Mouse (Mus musculus): ENCODE results near the gene Zfp948.
A peak's percentile ranks its signal among the peaks of the same experiment; 100 is the strongest.

The Zfp948 gene

GRCm38 (mm10) chr17:21566728-21567349, at the start of gene Zfp948:
Zfp948 (plus strand) TSS chr17:21567008.
- DNase-seq (ENCODE audit: low spot score in 2 of 2) = peak; percentile 66 to 80

DNA sequence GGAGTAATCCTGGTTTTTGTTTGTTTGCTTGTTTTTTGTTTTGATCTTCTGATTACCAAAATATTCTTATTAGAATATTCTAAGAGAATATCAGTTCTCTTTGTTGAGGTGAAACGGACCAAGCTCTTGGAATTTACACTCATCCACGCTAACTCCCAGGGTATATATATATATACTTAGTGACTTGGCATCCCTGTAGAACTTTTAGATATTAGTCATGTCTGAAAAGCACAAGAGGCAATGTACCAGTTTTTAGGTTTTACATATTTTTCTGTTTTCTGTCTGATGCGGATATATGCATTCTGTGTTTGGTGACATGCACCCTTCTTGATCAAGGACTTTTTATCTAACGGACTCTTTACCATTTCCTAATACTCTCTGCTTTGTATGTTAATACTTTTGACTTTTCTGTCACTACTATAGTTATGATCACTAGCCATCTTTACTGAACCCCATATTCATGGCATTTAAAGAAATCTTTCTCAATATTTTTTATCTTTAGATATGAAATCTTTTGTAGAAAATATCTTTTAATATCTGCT, 49.6 kb upstream of the Zfp948 start:
- no peak for DNase-seq (ENCODE audit: low spot score in 2 of 2)

- DNase-seq (ENCODE audit: low spot score in 2 of 2) = no peak
Observed at GRCm38 (mm10) chr17:21526270-21526669, 40.5 kb upstream of the Zfp948 start.

DNA sequence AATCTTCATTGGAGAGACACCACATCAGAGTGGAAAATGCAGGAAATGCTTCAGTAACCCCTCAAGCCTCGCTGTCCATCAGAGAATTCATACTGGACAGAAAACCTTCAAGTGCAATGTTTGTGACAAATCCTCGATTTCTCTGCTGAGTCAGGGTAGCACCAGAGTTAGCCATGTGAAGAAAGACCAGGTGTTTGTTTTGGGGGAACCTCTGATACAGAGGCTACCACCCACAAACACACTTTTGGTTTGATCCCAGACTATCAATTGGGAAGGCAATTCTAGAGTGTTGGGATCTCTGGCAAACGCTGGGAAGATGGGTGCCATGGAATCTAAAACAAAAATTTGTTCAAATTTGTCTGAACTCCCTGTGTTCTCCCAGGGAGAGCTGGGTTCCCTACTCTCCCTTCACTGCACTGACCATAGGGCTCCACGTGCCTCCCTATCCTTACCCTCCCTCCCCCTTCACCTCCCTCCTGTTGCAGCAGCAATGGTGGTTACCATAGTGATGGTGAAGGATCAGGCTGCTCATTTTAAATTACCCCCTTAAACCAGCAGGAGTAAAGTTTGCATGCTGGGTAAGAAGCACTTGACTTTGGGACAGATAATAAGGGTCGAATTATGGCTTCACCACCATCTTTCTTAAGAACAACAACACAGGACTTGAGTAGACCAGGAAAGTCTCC, 36.0 kb upstream of the Zfp948 start:
- DNase-seq (ENCODE audit: low spot score in 2 of 2) = no peak

DNA sequence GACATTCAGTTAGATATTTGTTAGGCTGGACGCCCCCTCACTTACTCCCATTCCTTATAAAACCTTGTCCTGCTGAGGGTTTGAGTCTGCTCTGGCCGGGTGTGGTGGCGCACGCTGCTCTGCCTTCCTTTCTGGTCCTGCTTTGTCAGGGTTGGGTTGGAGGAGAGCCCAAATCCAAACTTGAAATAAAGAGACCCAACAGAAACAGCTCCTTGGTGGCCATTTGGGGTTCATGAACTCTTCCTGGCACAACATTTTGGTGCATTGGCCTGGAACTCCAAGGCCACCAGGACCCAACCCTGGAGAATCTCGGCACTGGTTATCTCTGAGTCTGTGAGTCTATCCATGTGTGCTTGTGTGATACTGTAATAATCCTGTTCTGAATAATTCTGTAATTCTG, 35.2 kb upstream of the Zfp948 start:
- DNase-seq (ENCODE audit: low spot score in 2 of 2) = no peak

GRCm38 (mm10) chr17:21532101-21532951, 34.5 kb upstream of the Zfp948 start:
- DNase-seq (ENCODE audit: low spot score in 2 of 2) = peak in 1 of 2 experiments; percentile 69

- DNase-seq (ENCODE audit: low spot score in 2 of 2) = no peak
Observed at GRCm38 (mm10) chr17:21533961-21534360, 32.8 kb upstream of the Zfp948 start.

GRCm38 (mm10) chr17:21534460-21535095, 32.2 kb upstream of the Zfp948 start:
- DNase-seq (ENCODE audit: low spot score in 2 of 2) = peak in 1 of 2 experiments; percentile 72

DNA sequence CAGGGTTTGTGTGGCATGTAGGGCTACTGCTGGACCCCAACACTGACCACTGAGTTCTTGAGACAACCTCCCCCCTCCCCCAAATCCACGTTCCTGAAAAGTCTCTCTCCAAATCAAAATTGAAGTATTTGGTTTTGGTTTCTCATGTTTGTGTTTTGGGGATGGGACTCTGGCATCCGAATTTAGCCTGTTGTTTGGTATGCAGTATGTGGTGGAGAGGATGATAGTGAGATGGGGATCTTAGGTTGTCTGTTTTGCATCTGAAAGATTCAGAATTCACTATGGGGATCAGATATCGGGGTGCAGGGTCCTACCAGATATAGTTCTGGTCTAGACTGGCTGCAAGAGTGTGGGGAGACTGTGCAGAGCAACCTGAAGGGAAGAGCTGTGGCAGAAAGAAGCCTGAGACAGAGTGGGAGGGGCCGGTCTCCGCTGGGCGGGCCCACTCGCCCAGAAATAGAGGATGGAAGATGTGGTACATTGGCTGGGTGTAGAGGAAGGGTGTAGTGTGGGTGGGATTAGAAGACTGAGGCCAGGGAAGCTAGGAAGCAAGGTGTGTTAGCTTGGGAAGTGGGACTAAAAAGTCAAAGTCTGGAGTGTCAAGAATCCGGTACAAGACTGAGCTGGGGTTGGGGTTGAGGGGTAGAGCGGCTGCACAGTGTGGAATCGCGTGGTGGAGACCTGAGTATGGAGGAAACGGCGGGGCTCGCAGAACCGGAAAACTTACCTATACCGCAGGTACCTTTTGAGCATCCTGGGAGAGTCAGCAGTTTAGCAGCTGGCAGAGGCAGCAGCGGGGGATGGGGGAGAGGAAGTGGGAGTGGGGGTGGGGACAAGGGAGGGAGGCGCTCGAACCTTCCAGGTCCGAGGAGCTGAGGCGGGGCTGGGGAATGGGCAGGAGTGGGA, 31.5 kb upstream of the Zfp948 start, which contains the start of gene Zfp52:
Gene Zfp52 (plus strand): TSS at position 444 of the 906 bp plus-strand sequence.
- DNase-seq (ENCODE audit: low spot score in 2 of 2) = peak in 1 of 2 experiments; percentile 71

- DNase-seq (ENCODE audit: low spot score in 2 of 2) = no peak
Observed at GRCm38 (mm10) chr17:21536096-21536495, 30.7 kb upstream of the Zfp948 start.

DNA sequence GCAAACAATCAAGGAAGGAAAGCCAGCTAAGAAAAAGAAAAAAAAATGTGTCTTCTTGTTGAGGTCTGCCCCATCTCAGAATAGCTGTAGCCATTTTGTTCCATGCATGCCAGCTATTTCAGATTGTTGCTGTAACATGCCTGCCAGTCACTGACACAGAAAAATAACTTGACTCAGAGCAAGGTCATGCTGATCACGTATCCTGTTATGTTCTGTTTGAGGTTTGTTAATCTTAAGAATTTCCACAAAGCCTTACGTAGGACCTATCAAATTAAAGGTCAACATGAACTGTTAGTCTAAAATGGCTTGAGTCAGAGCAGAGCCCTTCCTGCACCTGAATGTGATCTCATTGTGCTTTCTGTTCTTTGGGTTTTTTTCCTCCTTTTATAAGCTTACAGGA, 30.1 kb upstream of the Zfp948 start:
- no peak for DNase-seq (ENCODE audit: low spot score in 2 of 2)

GRCm38 (mm10) chr17:21557831-21558230, 9.0 kb upstream of the Zfp948 start:
- DNase-seq (ENCODE audit: low spot score in 2 of 2) = no peak

GRCm38 (mm10) chr17:21566220-21566619, 588 bp upstream of the Zfp948 start:
- peak; percentile 27 to 70 for DNase-seq (ENCODE audit: low spot score in 2 of 2)

DNA sequence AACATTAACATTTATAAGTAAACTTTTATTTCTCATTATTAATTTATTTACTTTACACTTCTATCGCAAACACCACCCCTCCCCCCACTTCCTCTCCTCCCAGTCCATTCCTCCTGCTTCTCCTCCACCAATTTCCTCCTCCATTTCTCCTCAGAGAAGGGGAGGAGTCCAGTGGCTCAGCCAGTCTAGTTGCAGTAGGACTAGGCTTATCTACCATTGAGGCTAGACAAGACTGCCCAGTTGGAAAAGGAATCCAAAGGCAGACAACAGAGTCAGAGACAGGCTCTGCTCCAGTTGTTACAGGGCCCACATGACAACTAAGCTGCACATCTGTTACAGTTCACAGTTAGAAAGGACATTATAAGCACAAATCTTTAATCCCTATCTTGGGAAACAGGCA, 888 bp downstream of the Zfp948 start:
- no peak for DNase-seq (ENCODE audit: low spot score in 2 of 2)

- no peak for DNase-seq (ENCODE audit: low spot score in 2 of 2)
Observed at GRCm38 (mm10) chr17:21579080-21579479, 12.3 kb downstream of the Zfp948 start.

DNA sequence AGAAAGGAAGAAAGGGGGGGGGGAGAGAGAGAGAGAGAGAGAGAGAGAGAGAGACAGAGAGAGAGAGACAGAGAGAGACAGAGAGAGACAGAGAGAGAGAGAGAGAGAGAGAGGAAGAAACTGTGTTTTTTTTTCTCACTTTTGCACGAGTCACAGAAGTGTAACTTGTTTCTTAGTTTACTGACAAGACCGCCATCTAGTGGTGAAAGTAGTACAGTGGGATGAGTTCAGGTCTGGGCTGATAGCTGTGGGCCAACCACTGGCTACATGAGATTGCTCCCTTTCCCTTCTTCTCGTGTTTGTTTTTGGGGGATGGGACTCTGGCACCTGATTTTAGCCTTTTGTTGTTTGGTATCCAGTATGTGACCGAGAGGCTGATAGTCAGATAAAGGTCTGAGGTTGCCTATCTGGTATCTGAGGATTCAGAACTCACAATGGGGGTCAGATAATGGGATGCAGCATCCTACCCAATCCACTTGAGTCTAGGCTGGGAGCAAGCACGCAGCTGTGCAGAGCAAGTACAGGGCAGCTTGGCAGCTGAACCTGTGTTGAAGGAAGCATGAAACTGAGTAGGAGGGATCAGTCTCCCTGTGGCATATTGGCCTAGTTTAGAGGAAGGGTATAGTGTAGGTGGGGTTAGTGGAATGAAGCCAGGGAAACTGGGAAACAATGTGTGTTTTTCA, 12.8 kb downstream of the Zfp948 start:
- DNase-seq (ENCODE audit: low spot score in 2 of 2) = peak in 1 of 2 experiments; percentile 23

- no peak for DNase-seq (ENCODE audit: low spot score in 2 of 2)
Observed at GRCm38 (mm10) chr17:21585521-21585920, 18.7 kb downstream of the Zfp948 start.

DNA sequence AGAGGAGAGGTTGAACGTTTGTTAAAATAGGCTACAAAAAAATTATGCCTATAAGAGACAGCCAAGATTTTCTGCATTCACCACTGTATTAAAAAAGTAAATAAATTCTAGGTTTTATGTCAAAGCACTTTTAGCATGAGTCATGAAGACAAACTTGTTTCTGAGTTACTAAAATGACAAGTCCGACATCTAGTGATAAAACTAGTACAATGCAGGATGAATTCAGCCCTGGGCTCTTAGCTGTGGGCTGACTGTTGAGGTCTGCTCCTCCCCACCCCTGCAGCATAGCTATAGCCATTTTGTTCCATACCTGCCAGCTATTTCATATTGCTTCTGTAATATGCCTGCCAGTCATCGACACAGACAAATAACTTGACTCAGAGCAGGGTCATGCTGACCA, 49.5 kb downstream of the Zfp948 start:
- DNase-seq (ENCODE audit: low spot score in 2 of 2) = no peak

GRCm38 (mm10) chr17:21617352-21617751, 50.5 kb downstream of the Zfp948 start:
- no peak for DNase-seq (ENCODE audit: low spot score in 2 of 2)

GRCm38 (mm10) chr17:21623647-21624046, 56.8 kb downstream of the Zfp948 start:
- DNase-seq (ENCODE audit: low spot score in 2 of 2) = no peak
